Mouse (Mus musculus) liver, embryonic 14.5 days (tissue): ENCODE data around the gene Ccdc12.

ENCODE experiments used
- CTCF ChIP-seq: IDR thresholded peaks from 2 replicates; pipeline ENCODE4 v1.5.1; 2016; ENCODE audit warnings: antibody characterized with exemption, low read depth, control low read depth
- EP300 ChIP-seq: IDR thresholded peaks from 2 replicates; pipeline ENCODE4 v1.6.1; 2016; ENCODE audit warnings: antibody characterized with exemption, low read depth

DNA sequence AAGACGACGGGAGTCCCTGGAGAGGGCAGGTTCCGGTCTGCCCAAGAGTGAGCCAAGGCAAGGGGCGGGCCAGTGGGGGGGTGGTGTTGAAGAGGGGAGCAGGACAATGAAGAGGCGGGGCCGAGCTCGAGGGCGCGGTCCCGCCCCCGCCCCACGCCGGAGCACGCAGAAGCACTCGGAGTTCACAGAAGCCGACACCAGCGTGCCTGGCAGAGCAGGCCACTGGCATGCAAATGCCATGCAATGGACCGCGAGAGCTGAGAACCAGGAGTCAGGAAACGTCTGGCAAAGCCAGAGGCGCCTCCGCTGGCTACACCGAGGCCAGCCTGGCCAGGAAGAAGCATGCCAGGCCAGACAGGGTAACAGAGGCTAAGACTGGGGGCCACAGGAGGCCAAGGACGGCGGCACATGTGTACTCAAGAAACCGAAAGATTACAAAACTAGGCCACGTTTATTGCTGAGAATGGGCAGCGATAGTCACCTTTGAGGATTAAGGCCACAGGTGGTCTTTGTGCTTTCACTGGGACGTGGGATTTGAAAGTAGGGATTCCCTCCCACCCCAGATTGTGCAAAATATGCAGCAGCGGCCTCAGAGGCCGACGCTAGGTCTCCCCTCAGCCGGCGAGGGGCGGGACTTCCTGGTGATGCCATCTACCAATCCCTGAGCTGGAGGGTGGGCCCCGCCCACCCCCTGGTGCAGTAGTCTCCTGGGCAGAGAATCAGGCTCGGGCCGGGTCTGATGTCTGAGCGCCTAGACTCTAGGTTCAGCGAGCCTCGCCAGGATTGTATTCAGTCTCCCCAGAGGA, 31.7 kb upstream of the Ccdc12 start, which contains the start of gene Nradd:
- TF ChIP-seq CTCF (no peak), EP300 (no peak)
